Mouse (Mus musculus): Measurements from ENCODE around the gene Gpr15.

The Gpr15 gene

DNA sequence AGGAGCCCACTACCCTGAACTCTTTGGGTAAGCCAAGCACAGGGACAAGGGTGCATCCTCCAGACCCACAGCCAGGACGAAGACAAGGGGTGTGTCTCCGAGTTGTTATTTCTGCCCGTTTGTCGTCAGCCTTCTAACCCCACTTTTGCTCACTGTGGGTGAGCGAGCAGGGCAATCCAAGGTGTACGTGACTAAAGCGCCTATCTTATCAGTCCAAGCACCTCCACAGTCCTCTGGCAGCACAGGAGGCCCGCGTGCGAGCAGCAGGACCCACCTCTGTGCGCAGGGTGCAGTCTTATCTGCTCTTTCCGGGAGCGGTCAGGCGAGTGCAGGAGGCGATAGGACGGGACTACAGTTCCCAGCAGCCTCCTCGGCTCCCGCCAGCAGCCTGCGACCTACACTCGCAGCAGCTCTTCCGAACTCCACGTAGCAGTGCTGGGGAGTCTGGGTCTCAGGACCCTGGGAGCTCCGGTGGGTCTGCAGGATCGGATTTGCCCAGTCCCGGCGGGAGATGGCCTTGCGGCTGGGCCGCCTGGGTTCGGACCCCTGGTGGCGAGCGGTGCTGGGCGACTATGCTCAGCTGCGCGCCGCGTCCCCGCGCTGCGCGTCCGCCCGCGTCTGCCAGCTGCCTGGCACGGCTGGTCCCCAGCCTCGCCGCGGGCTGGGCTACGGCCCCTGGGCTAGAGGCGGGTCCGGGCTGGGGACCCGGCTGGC lies 48.8 kb downstream of the Gpr15 start, which contains the start of gene Cpox:
Cpox (plus strand) TSS at position 376 of the 714 bp plus-strand sequence.
- DNase-seq, result peak; percentile 65 to 73

DNA sequence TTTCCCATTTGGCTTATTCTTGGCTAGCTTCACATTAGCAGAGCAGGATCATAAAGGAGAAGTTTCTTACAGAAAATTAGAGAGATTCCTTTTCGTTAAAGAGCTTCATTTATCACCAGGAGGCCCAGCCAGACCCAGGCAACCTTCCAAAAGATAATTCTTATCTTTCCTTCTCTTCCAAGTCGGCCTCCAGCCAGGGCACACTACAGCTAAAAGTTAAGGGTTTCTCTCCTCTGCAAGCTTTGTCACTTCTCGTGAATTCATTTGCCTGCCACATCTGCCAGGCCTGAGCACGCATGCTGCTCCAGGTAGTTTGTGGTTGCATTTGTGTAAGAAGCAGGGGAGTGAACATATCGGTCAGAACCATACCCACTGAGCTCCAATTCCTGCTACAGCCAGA lies 49.6 kb downstream of the Gpr15 start:
- no peak for DNase-seq

DNA sequence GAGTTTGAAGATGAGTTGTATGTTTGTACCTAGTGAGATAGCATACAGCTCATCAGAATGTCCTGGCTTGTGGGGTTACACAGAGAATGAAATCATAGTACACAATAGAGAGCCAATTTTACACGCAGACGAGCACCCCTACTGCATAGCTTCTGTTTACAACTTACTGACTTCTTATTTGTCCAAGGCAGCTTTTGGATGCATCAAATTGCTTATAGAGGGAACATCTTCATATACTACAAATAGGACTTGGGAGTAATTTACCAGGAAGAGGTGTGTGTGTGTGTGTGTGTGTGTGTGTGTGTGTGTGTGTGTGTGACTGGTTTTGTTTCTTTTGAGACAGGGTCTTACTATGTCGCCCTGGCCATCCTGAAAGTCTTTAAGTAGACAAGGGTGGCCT lies 50.3 kb downstream of the Gpr15 start:
- DNase-seq, result no peak

Data from spleen, adult 18-20 months (tissue).